Mouse (Mus musculus) urinary bladder, adult 2 months (tissue): ENCODE data around the gene Tom1l1. TPM values are rescaled to one million over a fixed set of nuclear protein-coding genes. Genes with fewer than 3 reads are reported as not detected.

Source experiments
- DNase-seq: peaks from one replicate; pipeline ENCODE4 v3.0.0; 2022; ENCODE audit warnings: low spot score
- polyA plus RNA-seq: library from polyadenylated mRNA; depleted of rRNA; stranded (reverse); fragments of >200 nt; gene quantifications from 2 replicates; pipeline ENCODE4 v1.2.3, GENCODE M21; 2012; rRNA removed

Gene Tom1l1
- polyA plus RNA-seq, 1 experiment = 11.1 TPM

GRCm38 (mm10) chr11:90622044-90622443 is 66.1 kb downstream of the Tom1l1 start:
- DNase-seq = no peak

GRCm38 (mm10) chr11:90616431-90616830 is 71.7 kb downstream of the Tom1l1 start:
- DNase-seq = no peak

DNA sequence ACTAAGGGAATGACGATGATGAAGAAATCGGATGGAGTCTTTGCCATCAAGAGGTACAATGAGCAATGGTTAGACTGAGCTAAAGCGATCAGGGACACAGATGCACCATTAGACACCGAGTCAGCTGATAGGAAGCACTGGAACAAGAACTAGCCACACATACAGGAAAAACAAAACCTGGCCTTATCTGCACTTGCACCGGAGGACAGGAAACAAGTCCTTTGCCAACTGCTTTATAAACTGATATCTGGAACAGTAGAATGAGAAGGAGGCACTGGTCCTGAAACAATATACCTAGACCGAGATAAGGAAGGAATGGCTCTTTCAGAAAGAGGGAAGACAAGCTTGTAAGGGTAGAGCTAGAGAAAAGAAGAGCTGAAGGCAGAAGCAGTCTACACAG is 73.4 kb downstream of the Tom1l1 start:
- no peak for DNase-seq

GRCm38 (mm10) chr11:90612118-90612517 is 76.0 kb downstream of the Tom1l1 start:
- DNase-seq = no peak

- no peak for DNase-seq
Measured at GRCm38 (mm10) chr11:90603066-90603465, 85.1 kb downstream of the Tom1l1 start.

- no peak for DNase-seq
Measured at GRCm38 (mm10) chr11:90595826-90596225, 92.3 kb downstream of the Tom1l1 start.

Other genes with a start within 250 kb of the Tom1l1 start
- 3.7 and 5.3 TPM in 2 replicates for gene Stxbp4, start 50.3 kb downstream of the Tom1l1 start, polyA plus RNA-seq
- gene Cox11, start 50.2 kb downstream of the Tom1l1 start, polyA plus RNA-seq = 15.7 and 19.4 TPM in 2 replicates